Mouse (Mus musculus) liver, adult 10 weeks (tissue): ENCODE measurements around the gene Tram1l1. TPM values are rescaled to one million over a fixed set of nuclear protein-coding genes. Genes with fewer than 3 reads are reported as not detected.

Experiments used
- polyA plus RNA-seq: library from polyadenylated mRNA; stranded (reverse); fragments of 350-450 nt; fragmentation: Illumina TruSeq; extraction: RNeasy Lipid Tissue Mini Kit (QIAGEN cat#74804); gene quantifications from one replicate; pipeline ENCODE4 v1.2.3, GENCODE M21; 2014; ENCODE audit warnings: low read depth, low replicate concordance

The Tram1l1 gene
- not detected for polyA plus RNA-seq

DNA sequence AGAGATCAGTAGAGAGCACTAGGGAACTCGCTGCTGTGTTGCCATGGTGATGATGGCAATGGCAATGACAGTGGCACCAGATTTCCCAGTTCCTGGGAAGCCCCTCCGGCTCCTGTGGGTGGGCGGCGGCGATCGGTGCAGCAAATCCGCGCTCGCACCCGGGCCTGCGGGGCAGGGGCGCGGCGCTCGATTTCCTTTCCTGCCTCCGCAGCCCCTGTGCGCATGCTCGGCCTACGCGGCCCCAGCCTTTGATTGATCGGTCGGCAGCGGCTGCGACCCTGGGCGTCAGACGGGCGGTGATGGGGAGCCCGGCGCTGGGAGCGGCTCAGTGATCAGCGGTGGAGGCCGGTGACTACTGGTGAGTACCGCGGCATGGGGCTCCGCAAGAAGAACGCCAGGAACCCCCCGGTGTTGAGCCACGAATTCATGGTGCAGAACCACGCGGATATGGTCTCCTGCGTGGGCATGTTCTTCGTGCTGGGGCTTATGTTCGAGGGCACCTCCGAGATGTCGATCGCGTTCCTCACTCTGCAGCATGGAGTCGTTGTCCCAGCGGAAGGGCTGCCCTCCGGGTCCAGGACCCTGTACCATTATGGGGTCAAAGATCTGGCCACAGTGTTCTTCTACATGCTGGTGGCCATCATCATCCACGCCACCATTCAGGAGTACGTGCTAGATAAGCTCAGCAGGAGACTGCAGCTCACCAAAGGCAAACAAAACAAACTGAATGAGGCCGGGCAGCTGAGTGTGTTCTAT lies at the start of gene Tram1l1:
Gene Tram1l1, plus strand, starts transcription at position 35 of the 756 bp plus-strand sequence.

Other genes with a start within 250 kb of the Tram1l1 start
- not detected for gene 1700006A11Rik, start 105.2 kb downstream of the Tram1l1 start, polyA plus RNA-seq